Mouse (Mus musculus) T-helper 2 cell (primary cell): ENCODE measurements at regions not wholly inside any gene's neighbourhood (a gene's known extent, or its start where the extent isn't known, plus 50 kb on each side); places are given as distances from the start of the nearest gene placed in this dataset.

Experiments used
- in situ Hi-C: fragments of 300-600 bp; cut with MboI, MseI; formaldehyde crosslinking; loops from one replicate; pipeline ENCODE4 v1.15.1; 2025; ENCODE audit warnings: high pct_unique_total_duplicates

DNA sequence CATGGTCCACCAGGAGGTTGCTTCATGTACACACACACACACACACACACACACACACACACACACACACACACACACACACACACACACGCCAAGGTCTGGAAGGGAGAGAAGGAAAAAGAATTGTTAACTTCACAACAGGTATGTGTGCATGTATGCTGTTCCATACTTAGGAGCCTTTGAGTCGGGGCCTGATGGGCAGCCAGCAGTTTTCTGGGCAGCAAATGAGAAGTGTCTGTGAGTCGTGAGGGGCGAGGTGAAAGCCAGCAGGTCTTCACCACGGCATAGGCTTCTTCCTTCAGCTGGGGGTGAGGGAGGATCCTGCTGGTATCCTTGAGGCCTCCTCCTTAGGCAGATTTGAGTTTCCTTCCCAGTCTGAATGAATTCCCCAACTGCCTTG is 65.8 kb upstream of the Twist2 start:
- in situ Hi-C loops: no loop called here

DNA sequence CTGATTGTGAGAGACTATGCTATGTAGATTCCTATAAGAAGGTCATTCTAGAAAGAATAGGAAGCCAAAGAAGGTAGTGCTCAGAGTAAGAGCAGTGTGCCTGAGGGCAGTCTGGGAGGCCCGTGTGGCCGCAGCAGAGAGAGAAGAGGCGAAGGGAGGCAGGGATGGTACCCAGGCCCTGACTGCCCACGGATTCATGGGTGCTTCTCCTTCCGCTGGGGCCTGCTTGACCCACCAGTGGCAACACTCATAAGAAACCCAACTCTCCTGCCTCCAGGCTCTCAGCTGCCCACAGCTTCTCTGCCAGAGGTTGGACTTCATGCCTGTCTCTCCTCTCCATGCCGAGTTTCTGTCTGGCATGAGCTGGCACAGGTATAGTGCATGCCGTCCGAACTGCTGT is 60.6 kb upstream of the Twist2 start:
- in situ Hi-C loops: loop anchor here (10.0 kb wide), 1 partner anchor 1804 kb away; no protein-coding TSS in a partner anchor

DNA sequence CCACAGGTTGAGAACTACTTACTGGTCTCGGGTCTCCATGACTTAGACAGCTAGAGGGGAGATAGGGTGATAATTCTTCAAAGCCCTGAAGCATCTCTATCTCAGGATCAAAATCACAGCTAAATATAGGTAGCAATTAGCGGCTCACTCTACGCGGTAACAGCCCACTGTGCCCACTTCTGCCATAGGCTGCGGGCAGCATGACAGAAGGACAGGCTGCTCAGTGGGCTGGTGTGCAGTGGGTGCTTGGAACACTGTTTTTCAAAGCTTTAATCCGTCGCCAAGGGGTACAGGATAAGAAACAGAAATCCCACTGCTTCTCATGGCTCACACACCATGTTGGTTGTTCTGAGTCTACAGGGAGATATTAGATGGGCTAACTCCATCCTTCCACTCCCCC is 59.2 kb upstream of the Twist2 start:
- in situ Hi-C loops: loop anchor here (10.0 kb wide), 1 partner anchor 1803 kb away; no protein-coding TSS in a partner anchor

- in situ Hi-C loops: loop anchor here (10.0 kb wide), 1 partner anchor 1802 kb away; no protein-coding TSS in a partner anchor
These were observed 58.3 kb upstream of the Twist2 start for GRCm38 (mm10) chr1:91742914-91743313.

DNA sequence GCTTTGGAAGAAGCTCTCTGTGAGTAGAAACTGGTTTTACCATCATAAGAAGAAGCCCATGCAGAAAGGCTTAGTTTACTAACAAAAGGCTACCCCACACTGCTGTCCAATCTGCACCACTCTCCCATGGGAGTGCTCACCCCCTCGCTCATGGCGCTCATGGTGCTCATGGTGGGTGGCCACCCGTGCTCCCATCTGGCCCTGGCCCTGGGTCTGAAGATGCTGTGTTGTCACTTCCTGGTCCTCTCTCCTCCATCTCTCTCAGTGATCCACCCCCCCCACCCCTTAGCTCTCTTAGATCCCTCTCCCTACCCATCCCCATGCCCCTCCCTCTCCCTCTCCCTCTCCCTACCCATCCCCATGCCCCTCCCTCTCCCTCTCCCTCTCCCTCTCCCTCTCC is 57.2 kb upstream of the Twist2 start:
- in situ Hi-C loops: loop anchor here (10.0 kb wide), 1 partner anchor 1801 kb away; no protein-coding TSS in a partner anchor

GRCm38 (mm10) chr1:91744701-91745100 is 56.6 kb upstream of the Twist2 start:
- in situ Hi-C loops: loop anchor here (10.0 kb wide), 1 partner anchor 1800 kb away; no protein-coding TSS in a partner anchor

GRCm38 (mm10) chr1:91747583-91747982 is 53.7 kb upstream of the Twist2 start:
- in situ Hi-C loops: loop anchor here (10.0 kb wide), 1 partner anchor 1797 kb away; no protein-coding TSS in a partner anchor
